8 mouse cellular contexts compared by ENCODE assay signal in genomic region chr17:29188989-29189388, GRCm38 (mm10). TPM values are rescaled to one million over a fixed set of nuclear protein-coding genes. Genes with fewer than 3 reads are reported as not detected.
DNase-seq lines count a peak whose midpoint lies in the region; ATAC-seq and TF ChIP-seq lines count a peak whose summit lies in the region.
"Had no signal": no experiment of that assay in that cellular context is flagged by ENCODE, and none has a peak within 500 bp of the region (broad histone marks: within the 10 kb centered on the region; RNA-seq: fewer than 3 reads in every experiment).

No protein-coding gene starts in this region.

- 0 out of 2 replicates have a peak, but pooled peaks have one; percentile 17 for ATAC-seq in lung, embryonic 14.5 days (ENCODE audit: insufficient read depth)
- peak; percentile 28; the same call in 1 of the 2 replicates for ATAC-seq in embryonic facial prominence, embryonic 14.5 days (ENCODE audit: low read depth)
- ATAC-seq in limb, embryonic 15.5 days (ENCODE audit: insufficient number of reproducible peaks, low FRiP score, low TSS enrichment, low read depth), result no peak
- peak; percentile 49; the same call in 1 of the 2 replicates for ATAC-seq in stomach, embryonic 16.5 days (ENCODE audit: insufficient read depth, low FRiP score)

- peak overlapping the region; percentile 46 for H3K4me2 ChIP-seq in lung, embryonic 14.5 days
- H3K4me2 ChIP-seq in embryonic facial prominence, embryonic 14.5 days (ENCODE audit: low read depth, low read length), result peak overlapping the region; percentile 30
- H3K4me2 ChIP-seq in limb, embryonic 15.5 days, result peak overlapping the region; percentile 26
- H3K4me2 ChIP-seq in stomach, embryonic 16.5 days (ENCODE audit: low read depth, low read length), result 0 out of 2 replicates have a peak overlapping the region, but pooled peaks have one; percentile 12

- peaks cover 13% of the 10 kb centered on the region for H3K4me1 ChIP-seq in lung, embryonic 14.5 days (ENCODE audit: insufficient read depth)
- H3K4me1 ChIP-seq in embryonic facial prominence, embryonic 14.5 days (ENCODE audit: control insufficient read depth, insufficient read depth, low read length), result peaks cover 16% of the 10 kb centered on the region
- peaks cover 31% of the 10 kb centered on the region for H3K4me1 ChIP-seq in limb, embryonic 15.5 days
- peaks cover 14% of the 10 kb centered on the region; the same call in 1 of the 2 replicates for H3K4me1 ChIP-seq in stomach, embryonic 16.5 days (ENCODE audit: control insufficient read depth, insufficient read depth, low read length)

- H3K27ac ChIP-seq in lung, embryonic 14.5 days (ENCODE audit: low read depth), result no peak overlapping the region
- no peak overlapping the region for H3K27ac ChIP-seq in embryonic facial prominence, embryonic 14.5 days (replicated peaks; ENCODE audit: low read depth, low read length)
- H3K27ac ChIP-seq in limb, embryonic 15.5 days, result no peak overlapping the region
- H3K27ac ChIP-seq in stomach, embryonic 16.5 days (ENCODE audit: low read length), result no peak overlapping the region
- H3K27ac ChIP-seq: left cerebral cortex, adult 2 months had no signal

- peak; percentile 75 for DNase-seq in lung, embryonic 14.5 days
- DNase-seq in lung, postnatal 14 days, result no peak
- peak; percentile 72 for DNase-seq in embryonic facial prominence, embryonic 14.5 days (ENCODE audit: low spot score)
- DNase-seq in thymus, postnatal 25 days, result no peak
- no peak for DNase-seq in yolk sac, embryonic 10.5 days (ENCODE audit: low spot score)

- no peaks in the 10 kb centered on the region for H3K36me3 ChIP-seq in lung, embryonic 14.5 days (ENCODE audit: insufficient read depth)
- no peaks in the 10 kb centered on the region for H3K36me3 ChIP-seq in embryonic facial prominence, embryonic 14.5 days (ENCODE audit: control insufficient read depth, insufficient read depth, low read length)
- H3K36me3 ChIP-seq in limb, embryonic 15.5 days, result no peaks in the 10 kb centered on the region
- no peaks in the 10 kb centered on the region for H3K36me3 ChIP-seq in stomach, embryonic 16.5 days (ENCODE audit: control insufficient read depth, insufficient read depth, low read length)

- H3K4me3 ChIP-seq in lung, embryonic 14.5 days (ENCODE audit: low read depth, low read length), result no peak overlapping the region
- no peak overlapping the region for H3K4me3 ChIP-seq in embryonic facial prominence, embryonic 14.5 days (ENCODE audit: low read depth, low read length)
- H3K4me3 ChIP-seq in limb, embryonic 15.5 days, result no peak overlapping the region
- no peak overlapping the region for H3K4me3 ChIP-seq in stomach, embryonic 16.5 days (replicated peaks; ENCODE audit: low read length)
- H3K4me3 ChIP-seq: left cerebral cortex, adult 2 months had no signal

- no peak for TF ChIP-seq CTCF in lung, embryonic 14.5 days (IDR thresholded peaks at IDR 0.05; ENCODE audit: low read depth)

- no peak overlapping the region for H3K9ac ChIP-seq in lung, embryonic 14.5 days
- H3K9ac ChIP-seq in embryonic facial prominence, embryonic 14.5 days (ENCODE audit: low read depth, low read length), result no peak overlapping the region
- no peak overlapping the region for H3K9ac ChIP-seq in limb, embryonic 15.5 days
- no peak overlapping the region; the same call in 1 of the 2 replicates for H3K9ac ChIP-seq in stomach, embryonic 16.5 days (ENCODE audit: low read length)

- no peaks in the 10 kb centered on the region for H3K27me3 ChIP-seq in lung, embryonic 14.5 days (ENCODE audit: insufficient read depth, low read length)
- H3K27me3 ChIP-seq in embryonic facial prominence, embryonic 14.5 days (replicated peaks; ENCODE audit: control insufficient read depth, insufficient read depth, low read length), result no peaks in the 10 kb centered on the region
- no peaks in the 10 kb centered on the region for H3K27me3 ChIP-seq in limb, embryonic 15.5 days
- H3K27me3 ChIP-seq in stomach, embryonic 16.5 days (ENCODE audit: control insufficient read depth, insufficient read depth, low read length), result no peaks in the 10 kb centered on the region

- H3K9me3 ChIP-seq in lung, embryonic 14.5 days (ENCODE audit: low read depth, low read length), result no peaks in the 10 kb centered on the region
- no peaks in the 10 kb centered on the region for H3K9me3 ChIP-seq in embryonic facial prominence, embryonic 14.5 days (ENCODE audit: control insufficient read depth, low read length)
- H3K9me3 ChIP-seq in limb, embryonic 15.5 days, result no peaks in the 10 kb centered on the region
- no peaks in the 10 kb centered on the region for H3K9me3 ChIP-seq in stomach, embryonic 16.5 days (replicated peaks; ENCODE audit: control insufficient read depth, low read length)

- WGBS in lung, embryonic 14.5 days, result 8% methylated on average over 12 of the region's 12 CpGs
- 5% methylated on average over 12 of the region's 12 CpGs for WGBS in embryonic facial prominence, embryonic 14.5 days
- whole genome bisulfite sequencing in limb, embryonic 15.5 days, result 10% methylated on average over 12 of the region's 12 CpGs
- 11% methylated on average over 12 of the region's 12 CpGs for WGBS in stomach, embryonic 16.5 days

RNA-seq across cellular contexts. Expression of gene Cpne5, which starts 49.0 kb away (rescaled TPM):
- 6.7 and 6.9 TPM in 2 replicates for polyA plus RNA-seq in lung, embryonic 14.5 days (2014; fragmentation: Nextera tagmentation; extraction: Ambion mirVana)
- polyA plus RNA-seq in embryonic facial prominence, embryonic 14.5 days (2014; fragmentation: Nextera tagmentation; extraction: Ambion mirVana), result 12.4 and 17.1 TPM in 2 replicates
- polyA plus RNA-seq in limb, embryonic 15.5 days (2015; fragmentation: Nextera tagmentation; extraction: Ambion mirVana), result 15.0 and 15.4 TPM in 2 replicates
- polyA plus RNA-seq in stomach, embryonic 16.5 days (2015; fragmentation: Nextera tagmentation; extraction: Ambion mirVana), result 6.9 and 7.5 TPM in 2 replicates

Comparison
In these comparisons a context has a peak if more than half of its experiments do, and no peak if none do; other contexts are left out.
1. DNase-seq: peak in lung, embryonic 14.5 days (single experiment) and embryonic facial prominence, embryonic 14.5 days (single experiment); none in lung, postnatal 14 days (single experiment), thymus, postnatal 25 days (single experiment) and yolk sac, embryonic 10.5 days (single experiment).
2. Peak in every context shown above with its lines, with median percentiles within 50 percentile points of each other: H3K4me2 ChIP-seq.